Mouse (Mus musculus): ENCODE measurements around the gene Cotl1.

Cotl1 gene

GRCm38 (mm10) chr8:119819976-119820375 lies 20.4 kb downstream of the Cotl1 start:
- Histone ChIP-seq H3K36me3 (ENCODE audit: insufficient read depth, low read length) (0 out of 2 replicates have a peak, but pooled peaks cover 4% of the 10 kb centered on the region), H3K4me1 (replicated peaks; ENCODE audit: low read depth, low read length) (peaks cover 38% of the 10 kb centered on the region), H3K27me3 (ENCODE audit: insufficient read depth, low read length) (no peaks in the 10 kb centered on the region; the same call in 1 of the 2 replicates)

GRCm38 (mm10) chr8:119819316-119819715 lies 21.0 kb downstream of the Cotl1 start:
- Histone ChIP-seq H3K9me3 (ENCODE audit: low read length) (no peaks in the 10 kb centered on the region), H3K27me3 (ENCODE audit: insufficient read depth, low read length) (no peaks in the 10 kb centered on the region; the same call in 1 of the 2 replicates), H3K4me3 (replicated peaks; ENCODE audit: low read length) (no peak overlapping the region), H3K36me3 (ENCODE audit: insufficient read depth, low read length) (0 out of 2 replicates have a peak, but pooled peaks cover 4% of the 10 kb centered on the region), H3K4me1 (replicated peaks; ENCODE audit: low read depth, low read length) (peaks cover 42% of the 10 kb centered on the region)
- TF ChIP-seq POU5F1 (IDR thresholded peaks at IDR 0.05; ENCODE audit: borderline replicate concordance, low read length) (no peak), NANOG (IDR thresholded peaks at IDR 0.05; ENCODE audit: borderline replicate concordance, low read length) (no peak), CTCF (conservative IDR thresholded peaks at IDR 0.05; ENCODE audit: low read length) (no peak)

More at GRCm38 (mm10) chr8:119819976-119820375, 20.4 kb downstream of the Cotl1 start:
- H3K4me3 ChIP-seq (replicated peaks; ENCODE audit: low read length) = no peak overlapping the region
- H3K9me3 ChIP-seq (ENCODE audit: low read length) = no peaks in the 10 kb centered on the region
- TF ChIP-seq NANOG (IDR thresholded peaks at IDR 0.05; ENCODE audit: borderline replicate concordance, low read length) (no peak), POU5F1 (IDR thresholded peaks at IDR 0.05; ENCODE audit: borderline replicate concordance, low read length) (no peak), CTCF (conservative IDR thresholded peaks at IDR 0.05; ENCODE audit: low read length) (no peak)

- TF ChIP-seq NANOG (IDR thresholded peaks at IDR 0.05; ENCODE audit: borderline replicate concordance, low read length) (no peak), CTCF (conservative IDR thresholded peaks at IDR 0.05; ENCODE audit: low read length) (no peak), POU5F1 (IDR thresholded peaks at IDR 0.05; ENCODE audit: borderline replicate concordance, low read length) (no peak)
- H3K27me3 ChIP-seq (ENCODE audit: insufficient read depth, low read length) = no peaks in the 10 kb centered on the region; the same call in 1 of the 2 replicates
- peaks cover 57% of the 10 kb centered on the region for H3K4me1 ChIP-seq (replicated peaks; ENCODE audit: low read depth, low read length)
- no peaks in the 10 kb centered on the region for H3K9me3 ChIP-seq (ENCODE audit: low read length)
- 0 out of 2 replicates have a peak, but pooled peaks cover 4% of the 10 kb centered on the region for H3K36me3 ChIP-seq (ENCODE audit: insufficient read depth, low read length)
- H3K4me3 ChIP-seq (replicated peaks; ENCODE audit: low read length) = no peak overlapping the region; the same call in 1 of the 2 replicates
Measured at GRCm38 (mm10) chr8:119817446-119817845, 22.9 kb downstream of the Cotl1 start.

GRCm38 (mm10) chr8:119816219-119816618 lies 24.1 kb downstream of the Cotl1 start:
- Histone ChIP-seq H3K36me3 (ENCODE audit: insufficient read depth, low read length) (0 out of 2 replicates have a peak, but pooled peaks cover 4% of the 10 kb centered on the region), H3K9me3 (ENCODE audit: low read length) (no peaks in the 10 kb centered on the region), H3K4me3 (replicated peaks; ENCODE audit: low read length) (peak overlapping the region; percentile 3; the same call in 1 of the 2 replicates), H3K27me3 (ENCODE audit: insufficient read depth, low read length) (no peaks in the 10 kb centered on the region; the same call in 1 of the 2 replicates), H3K4me1 (replicated peaks; ENCODE audit: low read depth, low read length) (peaks cover 66% of the 10 kb centered on the region)
- no peak for TF ChIP-seq POU5F1 (IDR thresholded peaks at IDR 0.05; ENCODE audit: borderline replicate concordance, low read length)

GRCm38 (mm10) chr8:119812650-119813431 lies 27.5 kb downstream of the Cotl1 start:
- H3K36me3 ChIP-seq (ENCODE audit: insufficient read depth, low read length) = peaks cover 8% of the 10 kb centered on the region; the same call in 1 of the 2 replicates
- peaks cover 73% of the 10 kb centered on the region for H3K4me1 ChIP-seq (replicated peaks; ENCODE audit: low read depth, low read length)
- no peaks in the 10 kb centered on the region for H3K9me3 ChIP-seq (ENCODE audit: low read length)
- TF ChIP-seq POU5F1 (IDR thresholded peaks at IDR 0.05; ENCODE audit: borderline replicate concordance, low read length) (no peak), NANOG (IDR thresholded peaks at IDR 0.05; ENCODE audit: borderline replicate concordance, low read length) (no peak), CTCF (conservative IDR thresholded peaks at IDR 0.05; ENCODE audit: low read length) (no peak)
- H3K4me3 ChIP-seq (replicated peaks; ENCODE audit: low read length) = no peak overlapping the region
- no peaks in the 10 kb centered on the region; the same call in 1 of the 2 replicates for H3K27me3 ChIP-seq (ENCODE audit: insufficient read depth, low read length)

GRCm38 (mm10) chr8:119811925-119812324 lies 28.4 kb downstream of the Cotl1 start:
- Histone ChIP-seq H3K4me1 (replicated peaks; ENCODE audit: low read depth, low read length) (peaks cover 64% of the 10 kb centered on the region), H3K27me3 (ENCODE audit: insufficient read depth, low read length) (no peaks in the 10 kb centered on the region), H3K4me3 (replicated peaks; ENCODE audit: low read length) (no peak overlapping the region), H3K9me3 (ENCODE audit: low read length) (no peaks in the 10 kb centered on the region), H3K36me3 (ENCODE audit: insufficient read depth, low read length) (peaks cover 8% of the 10 kb centered on the region; the same call in 1 of the 2 replicates)
- TF ChIP-seq POU5F1 (IDR thresholded peaks at IDR 0.05; ENCODE audit: borderline replicate concordance, low read length) (no peak), CTCF (conservative IDR thresholded peaks at IDR 0.05; ENCODE audit: low read length) (no peak), NANOG (IDR thresholded peaks at IDR 0.05; ENCODE audit: borderline replicate concordance, low read length) (no peak)

- peaks cover 8% of the 10 kb centered on the region; the same call in 1 of the 2 replicates for H3K36me3 ChIP-seq (ENCODE audit: insufficient read depth, low read length)
- peaks cover 59% of the 10 kb centered on the region for H3K4me1 ChIP-seq (replicated peaks; ENCODE audit: low read depth, low read length)
- TF ChIP-seq NANOG (IDR thresholded peaks at IDR 0.05; ENCODE audit: borderline replicate concordance, low read length) = no peak
- TF ChIP-seq CTCF (conservative IDR thresholded peaks at IDR 0.05; ENCODE audit: low read length) = no peak
- no peak overlapping the region for H3K4me3 ChIP-seq (replicated peaks; ENCODE audit: low read length)
- no peaks in the 10 kb centered on the region for H3K9me3 ChIP-seq (ENCODE audit: low read length)
- no peaks in the 10 kb centered on the region for H3K27me3 ChIP-seq (ENCODE audit: insufficient read depth, low read length)
Measured at GRCm38 (mm10) chr8:119810953-119811499, 29.3 kb downstream of the Cotl1 start.

- Histone ChIP-seq H3K36me3 (ENCODE audit: insufficient read depth, low read length) (peaks cover 8% of the 10 kb centered on the region; the same call in 1 of the 2 replicates), H3K9me3 (ENCODE audit: low read length) (no peaks in the 10 kb centered on the region), H3K4me3 (replicated peaks; ENCODE audit: low read length) (0 out of 2 replicates have a peak overlapping the region, but pooled peaks have one; percentile 20), H3K4me1 (replicated peaks; ENCODE audit: low read depth, low read length) (peaks cover 52% of the 10 kb centered on the region), H3K27me3 (ENCODE audit: insufficient read depth, low read length) (no peaks in the 10 kb centered on the region)
- no peak for TF ChIP-seq NANOG (IDR thresholded peaks at IDR 0.05; ENCODE audit: borderline replicate concordance, low read length)
- no peak for TF ChIP-seq POU5F1 (IDR thresholded peaks at IDR 0.05; ENCODE audit: borderline replicate concordance, low read length)
- TF ChIP-seq CTCF (conservative IDR thresholded peaks at IDR 0.05; ENCODE audit: low read length) = no peak
Measured at GRCm38 (mm10) chr8:119810127-119810868, 30.0 kb downstream of the Cotl1 start.
